In genomic region chr17:33951021-33951946, GRCm38 (mm10) we compare ENCODE assay signal across 8 mouse cellular contexts. TPM values are rescaled to one million over a fixed set of nuclear protein-coding genes. Genes with fewer than 3 reads are reported as not detected.
DNase-seq lines count a peak whose midpoint lies in the region; ATAC-seq and TF ChIP-seq lines count a peak whose summit lies in the region.

Gene B3galt4, minus strand, starts transcription at chr17:33951488.

- no peak for TF ChIP-seq CTCF in G1E (IDR thresholded peaks at IDR 0.05; ENCODE audit: low read depth, low read length)
- peak; percentile 27; the same call in 1 of the 2 replicates for TF ChIP-seq CTCF in thymus, adult 2 months (IDR thresholded peaks at IDR 0.05; ENCODE audit: borderline replicate concordance, control insufficient read depth, extremely low read depth, insufficient read depth, low read length, poor library complexity)

- H3K4me3 ChIP-seq in G1E (ENCODE audit: low read depth, low read length): peak within 1 kb of the TSS; percentile 93
- peak within 1 kb of the TSS; percentile 50 for H3K4me3 ChIP-seq in forebrain, embryonic 13.5 days
- peak within 1 kb of the TSS; percentile 50 for H3K4me3 ChIP-seq in lung, embryonic 16.5 days (ENCODE audit: low read length)
- peak within 1 kb of the TSS; percentile 84 for H3K4me3 ChIP-seq in thymus, adult 2 months (ENCODE audit: control insufficient read depth, insufficient read depth, low read length)

- WGBS in forebrain, embryonic 13.5 days: 1% methylated on average over 45 of the region's 45 CpGs
- WGBS in large intestine, adult 2 months: under 1% methylated on average over 45 of the region's 45 CpGs
- WGBS in lung, embryonic 16.5 days: under 1% methylated on average over 45 of the region's 45 CpGs
- WGBS in thymus, adult 2 months: under 1% methylated on average over 45 of the region's 45 CpGs

- TF ChIP-seq POLR2A in thymus, adult 2 months (IDR thresholded peaks at IDR 0.05; ENCODE audit: control insufficient read depth, extremely low read depth, insufficient read depth, low read length, poor library complexity): peak; percentile 77

- H3K36me3 ChIP-seq in G1E (replicated peaks): peaks cover 88% of the 10 kb centered on the region
- H3K36me3 ChIP-seq in forebrain, embryonic 13.5 days (ENCODE audit: poor library complexity, severe bottlenecking): peaks cover 73% of the 10 kb centered on the region
- H3K36me3 ChIP-seq in lung, embryonic 16.5 days (ENCODE audit: control insufficient read depth, insufficient read depth, low read length): peaks cover 22% of the 10 kb centered on the region
- peaks cover 7% of the 10 kb centered on the region; the same call in 1 of the 2 replicates for H3K36me3 ChIP-seq in thymus, adult 2 months (ENCODE audit: control insufficient read depth, insufficient read depth, low read length)

- H3K4me1 ChIP-seq in G1E (ENCODE audit: insufficient read depth, low read depth, low read length): peaks cover 64% of the 10 kb centered on the region
- H3K4me1 ChIP-seq in forebrain, embryonic 13.5 days: peaks cover 54% of the 10 kb centered on the region
- H3K4me1 ChIP-seq in lung, embryonic 16.5 days (replicated peaks; ENCODE audit: control insufficient read depth, insufficient read depth, low read length): peaks cover 39% of the 10 kb centered on the region
- H3K4me1 ChIP-seq in thymus, adult 2 months (replicated peaks; ENCODE audit: control insufficient read depth, insufficient read depth, low read length): peaks cover 64% of the 10 kb centered on the region

- peak within 1 kb of the TSS; percentile 79 for H3K9ac ChIP-seq in forebrain, embryonic 13.5 days
- peak within 1 kb of the TSS; percentile 68 for H3K9ac ChIP-seq in lung, embryonic 16.5 days (ENCODE audit: low read length)

- H3K27me3 ChIP-seq in G1E (ENCODE audit: insufficient read depth, low read length): no peaks in the 10 kb centered on the region
- no peaks in the 10 kb centered on the region for H3K27me3 ChIP-seq in forebrain, embryonic 13.5 days
- no peaks in the 10 kb centered on the region for H3K27me3 ChIP-seq in lung, embryonic 16.5 days (ENCODE audit: control insufficient read depth, insufficient read depth, low read depth, low read length)
- H3K27me3 ChIP-seq in thymus, adult 2 months (ENCODE audit: control insufficient read depth, insufficient read depth, low read length): no peaks in the 10 kb centered on the region

- intact Hi-C loops in heart, postnatal 14 days (cut with DNase I): no loop called here

- H3K9me3 ChIP-seq in G1E (replicated peaks): no peaks in the 10 kb centered on the region
- H3K9me3 ChIP-seq in forebrain, embryonic 13.5 days (replicated peaks): no peaks in the 10 kb centered on the region
- H3K9me3 ChIP-seq in lung, embryonic 16.5 days (ENCODE audit: control insufficient read depth, low read length): no peaks in the 10 kb centered on the region

- ATAC-seq in G1E (ENCODE audit: extremely low read depth, insufficient number of reproducible peaks, low FRiP score, poor library complexity, severe bottlenecking): peak; percentile 50
- peak; percentile 67 for ATAC-seq in forebrain, embryonic 13.5 days
- ATAC-seq in lung, embryonic 16.5 days (ENCODE audit: low read depth): peak; percentile 75

- peak; percentile 56 for DNase-seq in G1E (ENCODE audit: low spot score)
- DNase-seq in c-Kit-positive CD71-negative TER-119-negative erythroid progenitor cells, embryonic 14.5 days (ENCODE audit: low read depth): peak; percentile 84
- peak; percentile 72 to 78 for DNase-seq in heart, postnatal 14 days
- peak; percentile 74 for DNase-seq in large intestine, adult 2 months (ENCODE audit: low read depth, low spot score)
- peak; percentile 79 for DNase-seq in ovary, adult 18-20 months (ENCODE audit: low spot score)
- peak; percentile 79 for DNase-seq in thymus, adult 2 months

- peak within 1 kb of the TSS; percentile 91 for H3K4me2 ChIP-seq in forebrain, embryonic 13.5 days
- H3K4me2 ChIP-seq in lung, embryonic 16.5 days (ENCODE audit: low read depth, low read length): peak within 1 kb of the TSS; percentile 80

- H3K27ac ChIP-seq in forebrain, embryonic 13.5 days: peak within 1 kb of the TSS; percentile 86
- peak within 1 kb of the TSS; percentile 92 for H3K27ac ChIP-seq in lung, embryonic 16.5 days (ENCODE audit: low read length)
- H3K27ac ChIP-seq in thymus, adult 2 months (ENCODE audit: control insufficient read depth, insufficient read depth, low read length): peak within 1 kb of the TSS; percentile 55

RNA-seq across cellular contexts. Expression of gene B3galt4, which starts in this region (rescaled TPM):
- total RNA-seq in G1E (2014; fragmentation: Nextera tagmentation) (1.7 and 1.9 TPM in 2 replicates), G1E (2017) (3.0 and 3.6 TPM in 2 replicates)
- polyA plus RNA-seq in G1E (2012): 10.9 and 13.5 TPM in 2 replicates
- polyA plus RNA-seq in forebrain, embryonic 13.5 days (2015; fragmentation: Nextera tagmentation; extraction: Ambion mirVana): 7.3 and 9.4 TPM in 2 replicates
- 1 to 10 TPM; 2.2 to 2.9 TPM for total RNA-seq in heart, postnatal 14 days (2021)
- polyA plus RNA-seq in large intestine, adult 2 months (2012; rRNA removed): 15.6 and 19.8 TPM in 2 replicates
- polyA plus RNA-seq in lung, embryonic 16.5 days (2015; fragmentation: Nextera tagmentation; extraction: Ambion mirVana): 5.5 and 5.6 TPM in 2 replicates
- polyA plus RNA-seq in thymus, adult 2 months (2012; rRNA removed): 25.6 and 25.8 TPM in 2 replicates

Comparison
In these comparisons a context has a peak if more than half of its experiments do, and no peak if none do; other contexts are left out.
1. Peak in every context shown above with its lines: DNase-seq, ATAC-seq, H3K4me3 ChIP-seq and H3K27ac ChIP-seq.